Mouse (Mus musculus): ENCODE data around the gene Itsn2.

- TF ChIP-seq CHD1 (IDR thresholded peaks at IDR 0.05; ENCODE audit: low read depth, low read length) (no peak), MEF2A (IDR thresholded peaks at IDR 0.05; ENCODE audit: borderline replicate concordance, low read depth, low read length) (no peak), POLR2AphosphoS2 (IDR thresholded peaks at IDR 0.05; ENCODE audit: low read depth, low read length) (no peak), USF2 (conservative IDR thresholded peaks at IDR 0.05; ENCODE audit: low read depth, low read length) (no peak), EP300 (IDR thresholded peaks at IDR 0.05; ENCODE audit: low read length) (no peak), POLR2A (IDR thresholded peaks at IDR 0.05; ENCODE audit: low read depth, low read length) (no peak), USF1 (IDR thresholded peaks at IDR 0.05; ENCODE audit: low read depth, low read length) (no peak), CTCF (conservative IDR thresholded peaks at IDR 0.05 in 1 of 2, IDR thresholded peaks at IDR 0.05 in 1 of 2; ENCODE audit: low read depth in 2 of 2, low read length in 2 of 2) (no peak), UBTF (IDR thresholded peaks at IDR 0.05; ENCODE audit: low read depth, low read length) (no peak), MXI1 (IDR thresholded peaks at IDR 0.05; ENCODE audit: low read depth, low read length) (no peak), ZMIZ1 (IDR thresholded peaks at IDR 0.05; ENCODE audit: low read depth, low read length) (no peak), KAT2A (IDR thresholded peaks at IDR 0.05; ENCODE audit: insufficient replicate concordance, low read length) (no peak), RAD21 (IDR thresholded peaks at IDR 0.05; ENCODE audit: low read depth, low read length) (no peak), IRF4 (IDR thresholded peaks at IDR 0.05; ENCODE audit: low read depth, low read length) (no peak)
Observed at GRCm38 (mm10) chr12:4706175-4706574, 113.7 kb downstream of the Itsn2 start.
